Mouse (Mus musculus): ENCODE measurements around the gene Rassf2. TPM values are rescaled to one million over a fixed set of nuclear protein-coding genes. Genes with fewer than 3 reads are reported as not detected.

The Rassf2 gene
- total RNA-seq, 2 experiments from 2014 or later: 54.8 to 76.3 TPM

- ATAC-seq (replicated peaks; ENCODE audit: poor library complexity, severe bottlenecking): no peak
Measured at GRCm38 (mm10) chr2:131961671-131962070, 68.4 kb downstream of the Rassf2 start.

DNA sequence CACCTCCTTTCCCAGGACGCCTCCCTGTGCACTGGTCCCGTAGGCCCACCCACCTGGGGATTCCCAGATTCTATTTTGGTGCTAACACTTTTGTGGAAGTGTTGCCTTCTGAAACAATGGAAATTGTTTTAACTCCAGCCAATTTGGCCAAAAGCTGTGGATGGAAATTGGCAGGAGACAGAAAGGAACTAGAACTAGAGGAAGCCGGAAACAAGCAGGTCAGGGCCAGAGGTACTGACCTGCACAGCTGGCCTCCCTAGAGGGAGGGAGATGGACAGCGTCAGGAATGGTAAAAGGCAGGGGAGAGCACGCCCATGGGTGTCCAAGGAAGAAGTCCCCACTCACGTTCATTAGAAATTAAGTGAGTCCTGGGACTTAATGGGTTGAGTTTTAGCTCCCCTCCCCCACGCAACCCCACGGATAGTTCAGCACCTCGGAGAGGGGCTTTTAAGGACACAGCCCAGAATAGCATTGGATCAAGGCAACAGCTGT is 72.3 kb downstream of the Rassf2 start:
- 0 out of 2 replicates have a peak, but pooled peaks have one; percentile 31 for ATAC-seq (replicated peaks; ENCODE audit: poor library complexity, severe bottlenecking)

GRCm38 (mm10) chr2:131956336-131957256 is 73.5 kb downstream of the Rassf2 start:
- no peak for ATAC-seq (replicated peaks; ENCODE audit: poor library complexity, severe bottlenecking)

GRCm38 (mm10) chr2:131955264-131955663 is 74.8 kb downstream of the Rassf2 start:
- peak; percentile 80 for ATAC-seq (replicated peaks; ENCODE audit: poor library complexity, severe bottlenecking)

DNA sequence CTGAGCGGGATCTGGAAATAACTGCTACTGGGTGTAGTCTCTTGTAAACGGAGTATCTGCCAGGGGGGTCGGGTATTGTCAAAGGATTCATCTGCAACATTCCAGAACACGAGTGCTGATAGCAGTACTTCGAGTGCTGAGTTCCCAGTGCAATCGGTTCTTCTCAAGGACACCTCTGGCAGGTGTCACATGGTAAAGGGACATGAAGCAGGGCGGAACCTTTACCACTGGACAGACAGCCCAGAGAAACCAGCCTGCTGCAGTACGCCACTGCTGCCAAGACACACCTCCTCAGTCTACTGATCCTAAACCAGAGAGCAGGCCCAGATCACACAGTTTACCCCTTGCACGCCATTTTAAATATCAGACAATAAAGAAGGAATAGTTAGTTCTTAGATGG is 75.2 kb downstream of the Rassf2 start:
- ATAC-seq (replicated peaks; ENCODE audit: poor library complexity, severe bottlenecking): peak; percentile 6; the same call in 1 of the 2 replicates

DNA sequence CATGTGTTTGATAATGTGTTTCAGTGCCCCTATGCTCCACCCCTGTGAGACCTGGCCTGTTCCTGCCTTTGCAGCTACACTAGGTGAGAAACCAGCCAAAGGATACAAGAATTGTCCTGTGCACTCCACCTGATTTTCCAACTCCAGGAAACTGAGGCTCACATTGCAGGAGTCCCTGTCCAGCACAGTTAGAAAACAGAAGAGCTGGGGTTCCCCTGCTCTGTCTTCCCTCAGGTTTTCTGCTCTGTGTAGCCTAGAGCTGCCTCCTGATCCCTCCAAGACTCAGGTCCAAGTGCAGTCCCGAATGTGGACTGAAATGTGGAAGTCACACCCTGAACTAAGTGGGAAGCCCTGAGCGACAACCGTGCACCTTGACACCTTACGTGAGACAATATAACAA is 76.3 kb downstream of the Rassf2 start:
- ATAC-seq (replicated peaks; ENCODE audit: poor library complexity, severe bottlenecking): no peak

DNA sequence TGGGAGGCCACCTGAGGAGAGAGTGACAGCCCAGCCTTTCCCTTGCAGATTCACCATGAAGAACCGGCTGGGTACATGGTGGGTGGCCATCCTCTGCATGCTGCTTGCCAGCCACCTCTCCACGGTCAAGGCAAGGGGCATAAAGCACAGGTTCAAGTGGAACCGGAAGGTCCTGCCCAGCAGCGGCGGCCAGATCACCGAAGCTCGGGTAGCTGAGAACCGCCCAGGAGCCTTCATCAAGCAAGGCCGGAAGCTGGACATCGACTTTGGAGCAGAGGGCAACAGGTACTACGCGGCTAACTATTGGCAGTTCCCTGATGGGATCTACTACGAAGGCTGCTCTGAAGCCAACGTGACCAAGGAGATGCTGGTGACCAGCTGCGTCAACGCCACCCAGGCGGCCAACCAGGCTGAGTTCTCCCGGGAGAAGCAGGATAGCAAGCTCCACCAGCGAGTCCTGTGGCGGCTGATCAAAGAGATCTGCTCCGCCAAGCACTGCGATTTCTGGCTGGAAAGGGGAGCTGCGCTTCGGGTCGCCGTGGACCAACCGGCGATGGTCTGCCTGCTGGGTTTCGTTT is 77.0 kb downstream of the Rassf2 start:
- no peak for ATAC-seq (replicated peaks; ENCODE audit: poor library complexity, severe bottlenecking)

GRCm38 (mm10) chr2:131952456-131952855 is 77.6 kb downstream of the Rassf2 start:
- no peak for ATAC-seq (replicated peaks; ENCODE audit: poor library complexity, severe bottlenecking)

- ATAC-seq (replicated peaks; ENCODE audit: poor library complexity, severe bottlenecking): peak; percentile 49
Measured at GRCm38 (mm10) chr2:131950598-131951095, 79.4 kb downstream of the Rassf2 start, which contains the start of gene Prnd. TSS of gene Prnd (plus strand) at chr2:131950861.

DNA sequence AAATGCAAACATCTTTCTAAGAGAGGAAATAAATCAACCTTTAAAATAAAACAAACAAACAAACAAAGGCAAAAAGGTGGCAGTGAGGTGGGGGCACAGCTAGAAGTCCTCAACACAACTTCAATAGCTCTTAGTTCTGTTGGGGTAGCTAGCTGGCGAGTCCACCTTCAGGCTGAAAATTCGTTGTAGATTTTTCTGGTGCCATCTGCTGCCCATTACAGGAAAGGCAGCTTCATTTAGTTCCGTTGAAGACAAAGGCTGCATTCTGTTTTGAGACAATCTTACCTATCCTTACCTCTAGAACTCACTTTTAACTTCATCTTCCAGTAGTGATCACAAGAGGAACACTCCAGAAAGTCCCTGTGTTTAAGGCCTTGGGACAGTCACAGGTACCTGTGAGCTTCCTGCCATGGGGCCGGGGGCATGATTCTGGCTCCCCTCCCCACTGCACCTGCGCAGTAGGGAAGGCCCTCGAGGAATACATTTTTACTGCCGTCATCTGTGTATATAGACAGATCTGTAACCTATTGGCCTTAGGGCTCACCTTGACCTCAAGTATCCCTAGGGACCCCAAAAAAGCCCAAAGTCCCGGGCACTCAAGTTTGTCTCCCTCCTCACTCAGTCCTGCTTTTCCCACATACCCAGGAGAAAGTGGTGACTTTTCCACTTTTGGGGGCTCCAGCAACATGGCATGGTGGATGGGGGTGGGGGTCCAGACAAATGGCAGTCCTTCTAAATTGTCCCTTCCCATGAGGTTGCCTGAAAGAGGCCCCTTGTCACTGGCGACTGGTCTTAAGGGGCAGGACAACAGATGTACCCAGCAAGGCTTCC is 80.1 kb downstream of the Rassf2 start:
- no peak for ATAC-seq (replicated peaks; ENCODE audit: poor library complexity, severe bottlenecking)

DNA sequence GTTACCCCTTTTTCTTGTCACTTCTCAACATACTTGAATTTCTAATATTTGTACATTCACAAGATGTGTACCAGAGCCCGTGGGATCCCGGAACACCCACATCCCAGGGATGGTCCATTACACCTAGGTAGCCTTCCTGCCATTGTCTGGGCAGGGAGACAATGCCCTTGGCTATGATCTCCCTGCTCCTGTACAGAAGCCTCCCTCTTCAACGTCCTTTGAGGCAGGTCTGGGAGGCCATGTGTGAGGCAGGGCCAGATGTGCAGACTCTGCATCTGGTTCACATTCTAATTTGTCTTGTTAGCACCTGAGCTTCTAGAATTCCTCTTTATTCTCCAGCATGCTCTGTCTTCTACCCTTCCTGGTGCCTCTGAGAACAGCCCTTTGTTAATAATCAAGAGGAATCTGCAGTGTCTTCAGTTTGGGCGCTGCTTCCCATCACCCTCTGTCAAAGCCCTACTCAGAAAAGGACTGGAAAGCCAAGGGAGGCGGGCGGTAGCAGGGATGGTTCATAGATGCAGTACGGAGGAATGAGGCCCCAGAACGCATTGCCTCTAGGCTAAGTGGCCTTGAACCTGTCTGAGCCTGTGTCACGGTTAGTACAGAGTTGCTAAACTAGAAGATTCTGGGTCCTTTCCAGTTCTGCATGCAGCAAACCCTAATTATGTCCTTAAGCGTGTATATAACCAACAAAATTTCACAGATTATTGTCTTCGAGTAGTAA is 81.0 kb downstream of the Rassf2 start:
- no peak for ATAC-seq (replicated peaks; ENCODE audit: poor library complexity, severe bottlenecking)

DNA sequence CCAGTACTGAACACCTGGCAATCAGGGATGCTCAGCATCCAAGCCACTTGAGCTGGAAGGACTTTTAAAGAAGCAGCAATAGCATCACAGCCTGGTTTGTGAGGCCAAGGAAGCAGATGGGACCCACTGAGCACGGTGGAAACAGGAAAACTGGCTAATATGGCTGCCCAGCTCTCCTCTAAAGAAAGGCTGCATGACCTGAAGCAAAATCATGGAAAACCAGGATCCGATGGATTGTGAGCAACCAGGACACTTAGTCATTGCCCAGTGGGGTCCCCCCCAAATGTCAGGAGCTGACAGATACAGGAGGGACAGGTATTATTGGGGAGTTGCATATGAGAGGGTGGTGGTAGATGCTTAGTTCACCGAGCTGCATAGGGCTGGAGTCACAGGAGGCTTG is 81.9 kb downstream of the Rassf2 start:
- no peak for ATAC-seq (replicated peaks; ENCODE audit: poor library complexity, severe bottlenecking)

- no peak for ATAC-seq (replicated peaks; ENCODE audit: poor library complexity, severe bottlenecking)
Measured at GRCm38 (mm10) chr2:131946351-131946750, 83.7 kb downstream of the Rassf2 start.

- no peak for ATAC-seq (replicated peaks; ENCODE audit: poor library complexity, severe bottlenecking)
Measured at GRCm38 (mm10) chr2:131945765-131946164, 84.3 kb downstream of the Rassf2 start.

DNA sequence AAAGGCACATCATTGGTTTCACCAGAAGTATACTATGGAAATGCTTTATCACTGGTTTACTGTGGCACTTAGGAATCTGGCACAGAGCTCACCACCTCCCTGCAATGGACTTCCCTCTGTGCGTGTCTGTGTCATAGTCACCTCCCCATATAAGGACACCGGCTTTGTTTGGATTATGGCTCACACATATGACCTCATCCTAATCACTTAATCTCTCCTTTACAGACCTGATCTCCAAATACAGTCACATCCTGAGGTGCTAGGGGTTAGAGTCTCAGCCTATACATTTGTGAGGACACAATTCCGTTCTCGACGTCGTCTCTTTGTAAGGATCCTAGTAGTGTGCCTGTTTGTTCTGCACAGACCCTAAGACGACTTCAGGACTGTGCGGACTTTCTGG is 84.8 kb downstream of the Rassf2 start:
- no peak for ATAC-seq (replicated peaks; ENCODE audit: poor library complexity, severe bottlenecking)

DNA sequence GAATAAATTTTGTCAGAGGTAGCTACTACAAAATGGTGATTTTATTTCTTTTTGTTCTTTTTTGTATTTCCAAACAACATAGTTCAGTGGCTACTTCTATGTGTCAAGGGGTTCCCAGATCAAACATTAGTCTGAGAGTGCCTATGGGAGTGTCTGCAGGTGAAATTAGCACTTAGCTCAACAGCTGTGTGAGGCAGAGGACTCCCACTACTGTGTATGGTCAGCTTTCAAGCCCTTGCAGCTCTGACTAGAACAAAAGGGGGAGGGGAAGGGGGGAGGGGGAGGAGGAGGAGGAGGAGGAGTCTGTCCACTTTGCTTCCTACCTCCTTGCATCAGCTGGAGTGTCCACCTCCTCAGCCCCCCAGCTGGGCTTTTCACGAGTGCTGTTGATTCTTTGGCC is 85.7 kb downstream of the Rassf2 start:
- no peak for ATAC-seq (replicated peaks; ENCODE audit: poor library complexity, severe bottlenecking)

- ATAC-seq (replicated peaks; ENCODE audit: poor library complexity, severe bottlenecking): no peak
Measured at GRCm38 (mm10) chr2:131941501-131941900, 88.6 kb downstream of the Rassf2 start.

DNA sequence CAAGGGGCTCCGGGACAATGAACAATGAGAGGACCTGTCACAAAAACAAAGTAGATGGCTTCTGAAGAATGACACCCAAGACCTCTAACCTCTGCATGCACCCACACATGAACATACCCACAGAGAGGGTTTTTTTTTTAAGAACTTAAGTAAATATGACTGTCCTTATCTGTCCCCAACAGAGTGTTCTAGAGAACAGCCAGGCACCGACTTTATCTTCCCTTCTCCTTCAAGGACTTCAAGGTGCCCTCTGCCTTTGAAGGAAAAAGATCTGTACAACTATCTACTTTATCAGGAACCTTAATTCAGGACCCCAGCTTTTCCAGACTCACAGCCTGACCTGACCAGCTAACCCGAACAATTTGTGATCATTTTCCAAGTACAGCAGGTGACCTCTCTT is 89.6 kb downstream of the Rassf2 start:
- ATAC-seq (replicated peaks; ENCODE audit: poor library complexity, severe bottlenecking): no peak

All from granulocyte monocyte progenitor cell, adult 5-6 weeks (primary cell).